Mouse (Mus musculus) stomach, embryonic 15.5 days (tissue): ENCODE data around the gene Zfp260. TPM values are rescaled to one million over a fixed set of nuclear protein-coding genes. Genes with fewer than 3 reads are reported as not detected.

Experiments
- ATAC-seq: fragments of 200-750 bp; cut with Nextera tagmentation; 2 replicates; pipeline ENCODE4 v1.8.0; 2017; ENCODE audit warnings: low read depth, moderate number of reproducible peaks, moderate TSS enrichment; ENCODE audit not compliant: insufficient read depth, low FRiP score
- H3K27ac ChIP-seq: fragments of 300-500 bp; sonication (generic); 2 replicates; pipeline ENCODE4 v1.5.1; 2015; ENCODE audit warnings: mild to moderate bottlenecking, inconsistent platforms
- H3K27me3 ChIP-seq: fragments of 300-500 bp; sonication (generic); replicated peaks from 2 replicates; pipeline ENCODE4 v1.6.1; 2015; ENCODE audit warnings: inconsistent platforms
- H3K36me3 ChIP-seq: fragments of 300-500 bp; sonication (generic); 2 replicates; pipeline ENCODE4 v1.6.1; 2015; ENCODE audit warnings: inconsistent platforms
- H3K4me1 ChIP-seq: fragments of 300-500 bp; sonication (generic); 2 replicates; pipeline ENCODE4 v1.6.1; 2015; ENCODE audit warnings: inconsistent platforms
- H3K4me2 ChIP-seq: fragments of 300-500 bp; sonication (generic); 2 replicates; pipeline ENCODE4 v1.6.1; 2015; ENCODE audit warnings: mild to moderate bottlenecking, inconsistent platforms
- H3K4me3 ChIP-seq: fragments of 300-500 bp; sonication (generic); replicated peaks from 2 replicates; pipeline ENCODE4 v1.5.1; 2015; ENCODE audit warnings: inconsistent platforms
- H3K9ac ChIP-seq: fragments of 300-500 bp; sonication (generic); 2 replicates; pipeline ENCODE4 v1.6.1; 2015; ENCODE audit warnings: inconsistent platforms
- H3K9me3 ChIP-seq: fragments of 300-500 bp; sonication (generic); 2 replicates; pipeline ENCODE4 v1.6.1; 2016; ENCODE audit warnings: inconsistent platforms
- WGBS: fragments of 180-500 bp; shearing (Covaris S2); methylation state at CpG from one replicate; pipeline ENCODE4 v1.1.7; 2015; 5-methylcytosine and 5-hydroxymethylcytosine counted together
- microRNA-seq: library from miRNA; unstranded; fragments of <30 nt; microRNA quantifications from one replicate; pipeline ENCODE4, GENCODE M21; 2016
- polyA plus RNA-seq: library from polyadenylated mRNA; unstranded; fragments of >200 nt; fragmentation: Nextera tagmentation; extraction: Ambion mirVana; gene quantifications from 2 replicates; pipeline ENCODE4 v1.2.1, GENCODE M21; 2015

The Zfp260 gene
- polyA plus RNA-seq, 1 experiment from 2014 or later, result 106 TPM

- Histone ChIP-seq H3K4me3 (no peak overlapping the region), H3K4me1 (no peaks in the 10 kb centered on the region), H3K9me3 (peaks cover 3% of the 10 kb centered on the region; the same call in 1 of the 2 replicates), H3K27me3 (no peaks in the 10 kb centered on the region), H3K36me3 (peaks cover 31% of the 10 kb centered on the region), H3K27ac (no peak overlapping the region), H3K9ac (no peak overlapping the region), H3K4me2 (no peak overlapping the region)
- no peak for ATAC-seq
- 90% methylated on average over 4 of the region's 4 CpGs for WGBS
Observed at GRCm38 (mm10) chr7:30132396-30132795, 37.8 kb downstream of the Zfp260 start.

- Histone ChIP-seq H3K4me2 (no peak overlapping the region), H3K27me3 (no peaks in the 10 kb centered on the region), H3K9ac (no peak overlapping the region), H3K9me3 (peaks cover 3% of the 10 kb centered on the region; the same call in 1 of the 2 replicates), H3K4me3 (no peak overlapping the region), H3K27ac (no peak overlapping the region), H3K4me1 (no peaks in the 10 kb centered on the region), H3K36me3 (peaks cover 40% of the 10 kb centered on the region)
- WGBS, result 83% methylated on average over 10 of the region's 10 CpGs
- ATAC-seq, result no peak
Observed at GRCm38 (mm10) chr7:30136826-30137225, 42.2 kb downstream of the Zfp260 start.

- Histone ChIP-seq H3K4me2 (peak overlapping the region; percentile 78), H3K36me3 (peaks cover 11% of the 10 kb centered on the region), H3K4me3 (peak overlapping the region; percentile 57), H3K27ac (peak overlapping the region; percentile 89; the same call in 1 of the 2 replicates), H3K4me1 (peaks cover 3% of the 10 kb centered on the region; the same call in 1 of the 2 replicates), H3K9ac (peak overlapping the region; percentile 19; the same call in 1 of the 2 replicates), H3K9me3 (no peaks in the 10 kb centered on the region; the same call in 1 of the 2 replicates), H3K27me3 (no peaks in the 10 kb centered on the region)
- WGBS, result 7% methylated on average over 8 of the region's 8 CpGs
- ATAC-seq, result 0 out of 2 replicates have a peak, but pooled peaks have one; percentile 14
Observed at GRCm38 (mm10) chr7:30143170-30143554, 48.6 kb downstream of the Zfp260 start.

- peaks cover 16% of the 10 kb centered on the region for H3K36me3 ChIP-seq
- peak overlapping the region; percentile 57 for H3K4me3 ChIP-seq
- no peaks in the 10 kb centered on the region; the same call in 1 of the 2 replicates for H3K9me3 ChIP-seq
- H3K27me3 ChIP-seq, result no peaks in the 10 kb centered on the region
- peaks cover 3% of the 10 kb centered on the region; the same call in 1 of the 2 replicates for H3K4me1 ChIP-seq
- peak; percentile 90 for ATAC-seq
- H3K9ac ChIP-seq, result peak overlapping the region; percentile 44; the same call in 1 of the 2 replicates
- H3K4me2 ChIP-seq, result peak overlapping the region; percentile 78
- WGBS, result 1% methylated on average over 35 of the region's 35 CpGs
- H3K27ac ChIP-seq, result peak overlapping the region; percentile 89
Observed at GRCm38 (mm10) chr7:30143555-30144209, 49.1 kb downstream of the Zfp260 start.

GRCm38 (mm10) chr7:30147011-30147410, 52.4 kb downstream of the Zfp260 start:
- Histone ChIP-seq H3K4me2 (no peak overlapping the region), H3K9ac (no peak overlapping the region), H3K27me3 (no peaks in the 10 kb centered on the region), H3K36me3 (peaks cover 21% of the 10 kb centered on the region), H3K4me3 (no peak overlapping the region), H3K9me3 (peaks cover 7% of the 10 kb centered on the region), H3K27ac (no peak overlapping the region), H3K4me1 (peaks cover 3% of the 10 kb centered on the region; the same call in 1 of the 2 replicates)
- WGBS, result 89% methylated on average over 5 of the region's 5 CpGs
- ATAC-seq, result no peak

GRCm38 (mm10) chr7:30154040-30154439, 59.5 kb downstream of the Zfp260 start:
- Histone ChIP-seq H3K27me3 (no peaks in the 10 kb centered on the region), H3K4me1 (no peaks in the 10 kb centered on the region), H3K4me2 (no peak overlapping the region), H3K9me3 (peaks cover 27% of the 10 kb centered on the region; the same call in 1 of the 2 replicates), H3K27ac (no peak overlapping the region), H3K36me3 (peaks cover 51% of the 10 kb centered on the region), H3K9ac (no peak overlapping the region), H3K4me3 (no peak overlapping the region)
- ATAC-seq, result no peak
- 95% methylated on average over 1 of the region's 1 CpGs for WGBS

- peaks cover 59% of the 10 kb centered on the region for H3K36me3 ChIP-seq
- no peak overlapping the region for H3K4me2 ChIP-seq
- no peak overlapping the region for H3K9ac ChIP-seq
- 100% methylated on average over 3 of the region's 3 CpGs for WGBS
- no peak overlapping the region for H3K27ac ChIP-seq
- H3K4me3 ChIP-seq, result no peak overlapping the region
- H3K9me3 ChIP-seq, result peaks cover 37% of the 10 kb centered on the region
- ATAC-seq, result no peak
- H3K27me3 ChIP-seq, result no peaks in the 10 kb centered on the region
- no peaks in the 10 kb centered on the region for H3K4me1 ChIP-seq
Observed at GRCm38 (mm10) chr7:30155507-30155906, 60.9 kb downstream of the Zfp260 start.

Small RNA genes lying within 50 kb of the gene (microRNA-seq; reads per million reads assigned to microRNA genes)
- gene Gm23368, result not detected

Other genes with a start within 250 kb of the Zfp260 start
- 4.2 and 4.7 TPM in 2 replicates for gene Zfp940, start 241.1 kb upstream of the Zfp260 start, polyA plus RNA-seq
- gene Zfp420, start 234.8 kb upstream of the Zfp260 start, polyA plus RNA-seq, result 6.8 and 6.9 TPM in 2 replicates
- 7.9 and 8.3 TPM in 2 replicates for gene Zfp27, start 188.2 kb upstream of the Zfp260 start, polyA plus RNA-seq
- 4.0 and 4.5 TPM in 2 replicates for gene Zfp383, start 186.6 kb upstream of the Zfp260 start, polyA plus RNA-seq
- 9.2 and 10.2 TPM in 2 replicates for gene Zfp74, start 140.7 kb upstream of the Zfp260 start, polyA plus RNA-seq
- gene Zfp568, start 110.8 kb upstream of the Zfp260 start, polyA plus RNA-seq, result 17.8 and 18.8 TPM in 2 replicates
- 3.5 and 3.7 TPM in 2 replicates for gene Zfp14, start 43.4 kb upstream of the Zfp260 start, polyA plus RNA-seq
- 4.1 and 4.7 TPM in 2 replicates for gene Zfp82, start 21.9 kb upstream of the Zfp260 start, polyA plus RNA-seq
- 1.3 and 1.6 TPM in 2 replicates for gene Gm26920, start 4.4 kb upstream of the Zfp260 start, polyA plus RNA-seq
- 6.7 and 8.3 TPM in 2 replicates for gene Zfp566, start 4.2 kb upstream of the Zfp260 start, polyA plus RNA-seq
- gene Zfp382, start 27.2 kb downstream of the Zfp260 start, polyA plus RNA-seq, result 8.8 and 10.4 TPM in 2 replicates
- 15.0 and 18.0 TPM in 2 replicates for gene Zfp146, start 75.0 kb downstream of the Zfp260 start, polyA plus RNA-seq
- 13.8 and 22.0 TPM in 2 replicates for gene Cox7a1, start 89.4 kb downstream of the Zfp260 start, polyA plus RNA-seq
- 106 and 111 TPM in 2 replicates for gene Capns1, start 104.0 kb downstream of the Zfp260 start, polyA plus RNA-seq
- gene Polr2i, start 137.2 kb downstream of the Zfp260 start, polyA plus RNA-seq, result 129 and 139 TPM in 2 replicates
- 138 and 158 TPM in 2 replicates for gene Tbcb, start 137.5 kb downstream of the Zfp260 start, polyA plus RNA-seq
- not detected in 2 replicates for gene Ovol3, start 140.9 kb downstream of the Zfp260 start, polyA plus RNA-seq
- 0.62 and 0.65 TPM in 2 replicates for gene Thap8, start 185.3 kb downstream of the Zfp260 start, polyA plus RNA-seq
- 5.3 and 6.5 TPM in 2 replicates for gene Wdr62, start 185.6 kb downstream of the Zfp260 start, polyA plus RNA-seq
- 23.2 and 26.6 TPM in 2 replicates for gene Clip3, start 197.0 kb downstream of the Zfp260 start, polyA plus RNA-seq
- 63.2 and 72.3 TPM in 2 replicates for gene Alkbh6, start 213.9 kb downstream of the Zfp260 start, polyA plus RNA-seq
- gene Syne4, start 220.0 kb downstream of the Zfp260 start, polyA plus RNA-seq, result 65.2 and 73.8 TPM in 2 replicates
- gene E130208F15Rik, start 227.0 kb downstream of the Zfp260 start, polyA plus RNA-seq, result 2.4 and 2.6 TPM in 2 replicates
- gene Sdhaf1, start 229.1 kb downstream of the Zfp260 start, polyA plus RNA-seq, result 14.3 and 16.1 TPM in 2 replicates